Comparison of ENCODE assay signal across 19 mouse cellular contexts in the genomic region with DNA sequence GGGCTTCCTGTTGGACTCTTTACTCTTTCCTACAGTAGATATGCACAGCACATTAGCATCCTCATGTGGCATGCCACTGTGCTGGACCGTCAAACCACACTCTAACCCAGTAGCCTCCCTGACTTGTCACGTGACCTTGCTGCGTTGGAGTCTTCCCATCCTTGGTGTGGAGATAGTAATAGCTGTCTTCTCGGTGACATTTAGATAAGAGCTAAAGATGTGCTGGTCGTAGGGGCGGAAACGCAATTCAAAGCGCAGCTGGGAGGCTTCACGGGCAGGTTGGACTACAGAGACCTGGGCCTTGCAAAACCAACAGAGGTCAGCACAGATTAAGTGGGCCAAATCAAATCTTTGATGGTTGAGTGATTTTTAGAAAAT. TPM values are rescaled to one million over a fixed set of nuclear protein-coding genes. Genes with fewer than 3 reads are reported as not detected.
DNase-seq lines count a peak whose midpoint lies in the region; ATAC-seq and TF ChIP-seq lines count a peak whose summit lies in the region.
"Had no signal": no experiment of that assay in that cellular context is flagged by ENCODE, and none has a peak within 500 bp of the region (broad histone marks: within the 10 kb centered on the region; RNA-seq: fewer than 3 reads in every experiment).

No protein-coding gene starts in this region.

- H3K27me3 ChIP-seq in heart, embryonic 11.5 days (ENCODE audit: control insufficient read depth, insufficient read depth, low read length) = no peaks in the 10 kb centered on the region
- no peaks in the 10 kb centered on the region; the same call in 1 of the 2 replicates for H3K27me3 ChIP-seq in kidney, embryonic 14.5 days (ENCODE audit: control insufficient read depth, insufficient read depth, low read length)
- no peaks in the 10 kb centered on the region for H3K27me3 ChIP-seq in Patski
- H3K27me3 ChIP-seq: embryonic facial prominence, embryonic 13.5 days; hindbrain, embryonic 15.5 days; midbrain, embryonic 12.5 days had no signal

- no peak for DNase-seq in heart, adult 11 months
- no peak for DNase-seq in kidney, postnatal 14 days
- DNase-seq in Patski (ENCODE audit: low read depth, low spot score) = no peak
- DNase-seq in lung, postnatal 10 days = peak; percentile 52
- DNase-seq in embryo, embryonic 11 days = no peak
- no peak for DNase-seq in frontal cortex, postnatal 10 days (ENCODE audit: low spot score in 2 of 2)
- DNase-seq: gastrocnemius, postnatal 36 days; kidney, adult 2 months; layer of hippocampus, adult 9-11 months; liver; right cerebral cortex, postnatal 4 days; thymus, adult 2 months had no signal

- ATAC-seq in heart, embryonic 11.5 days (replicated peaks; ENCODE audit: insufficient number of reproducible peaks, low FRiP score, low TSS enrichment) = no peak
- 0 out of 2 replicates have a peak, but pooled peaks have one; percentile 49 for ATAC-seq in kidney, embryonic 14.5 days (ENCODE audit: low FRiP score, low TSS enrichment)
- peak; percentile 13 for ATAC-seq in Patski

- H3K4me1 ChIP-seq in heart, embryonic 11.5 days (ENCODE audit: control insufficient read depth, insufficient read depth, low read length) = peaks cover 62% of the 10 kb centered on the region
- no peaks in the 10 kb centered on the region for H3K4me1 ChIP-seq in kidney, embryonic 14.5 days (ENCODE audit: control insufficient read depth, insufficient read depth, low read length)
- H3K4me1 ChIP-seq: hindbrain, embryonic 15.5 days; midbrain, embryonic 12.5 days had no signal

- no peaks in the 10 kb centered on the region for H3K36me3 ChIP-seq in heart, embryonic 11.5 days (ENCODE audit: control insufficient read depth, insufficient read depth, low read length)
- no peaks in the 10 kb centered on the region for H3K36me3 ChIP-seq in kidney, embryonic 14.5 days (ENCODE audit: control insufficient read depth, insufficient read depth, low read length)
- H3K36me3 ChIP-seq: embryonic facial prominence, embryonic 13.5 days; forebrain, embryonic 10.5 days; hindbrain, embryonic 15.5 days; midbrain, embryonic 12.5 days had no signal

- in situ Hi-C loops in Patski (cut with MboI; ENCODE audit: low pct_unique_long_range_greater_than_20kb) = no loop called here

- WGBS in heart, embryonic 11.5 days (ENCODE audit: insufficient replicate concordance) = 32% methylated on average over 9 of the region's 9 CpGs
- 50% methylated on average over 9 of the region's 9 CpGs for WGBS in kidney, embryonic 14.5 days

- no peak for TF ChIP-seq CTCF in Patski (IDR thresholded peaks at IDR 0.05)

- H3K9ac ChIP-seq in heart, embryonic 11.5 days (ENCODE audit: low read depth, low read length) = 0 out of 2 replicates have a peak overlapping the region, but pooled peaks have one; percentile 46
- H3K9ac ChIP-seq in kidney, embryonic 14.5 days (ENCODE audit: low read depth, low read length) = no peak overlapping the region
- H3K9ac ChIP-seq: embryonic facial prominence, embryonic 13.5 days; hindbrain, embryonic 15.5 days; midbrain, embryonic 12.5 days had no signal

- no peaks in the 10 kb centered on the region for H3K9me3 ChIP-seq in heart, embryonic 11.5 days (replicated peaks; ENCODE audit: control insufficient read depth, low read length)
- no peaks in the 10 kb centered on the region; the same call in 1 of the 2 replicates for H3K9me3 ChIP-seq in kidney, embryonic 14.5 days (ENCODE audit: control insufficient read depth, low read length)
- H3K9me3 ChIP-seq: forebrain, embryonic 10.5 days; hindbrain, embryonic 15.5 days; midbrain, embryonic 12.5 days had no signal

- no peak overlapping the region for H3K4me3 ChIP-seq in heart, embryonic 11.5 days (ENCODE audit: low read depth, low read length)
- H3K4me3 ChIP-seq in kidney, embryonic 14.5 days (ENCODE audit: low read length) = no peak overlapping the region
- H3K4me3 ChIP-seq: embryonic facial prominence, embryonic 13.5 days; forebrain, embryonic 10.5 days; hindbrain, embryonic 15.5 days; midbrain, embryonic 12.5 days had no signal

- 0 out of 2 replicates have a peak overlapping the region, but pooled peaks have one; percentile 46 for H3K27ac ChIP-seq in heart, embryonic 11.5 days (ENCODE audit: low read depth, low read length)
- H3K27ac ChIP-seq in kidney, embryonic 14.5 days (ENCODE audit: low read depth, low read length) = no peak overlapping the region
- H3K27ac ChIP-seq: embryonic facial prominence, embryonic 13.5 days; forebrain, embryonic 10.5 days; hindbrain, embryonic 15.5 days; macrophage; midbrain, embryonic 12.5 days had no signal

- CTCF ChIA-PET in Patski (lab: Charles Lee) = interaction anchor here (1.2 to 2.1 kb wide), 3 partner anchors 9 to 150 kb away, joined by 3 to 5 read pairs (median 4); no protein-coding TSS in a partner anchor

- POLR2A ChIA-PET in Patski (lab: Charles Lee) = no interaction called here

- H3K4me2 ChIP-seq in heart, embryonic 11.5 days = no peak overlapping the region
- H3K4me2 ChIP-seq in kidney, embryonic 14.5 days (replicated peaks; ENCODE audit: low read depth, low read length) = no peak overlapping the region
- H3K4me2 ChIP-seq: embryonic facial prominence, embryonic 13.5 days; hindbrain, embryonic 15.5 days; midbrain, embryonic 12.5 days had no signal

RNA-seq across cellular contexts. Expression of a gene that starts 33.5 kb away (rescaled TPM):
- 46.0 and 64.7 TPM in 2 replicates for polyA plus RNA-seq in heart, embryonic 11.5 days (2014; fragmentation: Nextera tagmentation; extraction: Ambion mirVana)
- 5.7 and 18.7 TPM in 2 replicates for polyA plus RNA-seq in kidney, embryonic 14.5 days (2014; fragmentation: Nextera tagmentation; extraction: Ambion mirVana)
- 1.6 TPM for polyA plus RNA-seq in Patski (2021)
- polyA plus RNA-seq: macrophage had no signal
